Mouse (Mus musculus): ENCODE results near the gene Gm20661. TPM values are rescaled to one million over a fixed set of nuclear protein-coding genes. Genes with fewer than 3 reads are reported as not detected.

Gm20661 gene
- total and polyA plus RNA-seq, 2 experiments from 2014 or later, result 0.33 to 0.55 TPM

DNA sequence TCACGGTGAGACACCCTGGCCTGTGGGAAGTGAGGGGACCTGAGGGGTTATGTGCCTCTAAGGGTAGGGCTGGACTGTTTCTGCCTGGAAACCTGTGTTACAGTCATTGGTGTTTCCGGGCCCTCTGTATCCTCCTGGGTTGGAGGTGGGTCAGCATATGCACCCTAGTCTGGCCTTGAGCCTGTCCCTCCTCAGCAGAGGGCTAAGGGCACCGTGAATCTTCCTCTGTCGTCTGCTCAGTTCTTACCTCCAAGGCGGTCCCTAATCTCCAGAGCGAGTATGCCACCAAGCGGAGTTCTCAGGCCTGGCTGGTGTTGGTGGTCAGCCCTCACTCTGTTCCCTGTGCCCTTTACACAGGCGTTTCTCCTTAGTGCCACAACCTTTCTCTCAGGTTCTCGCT is 19.9 kb upstream of the Gm20661 start:
- WGBS, result 92% methylated on average over 9 of the region's 9 CpGs
- TF ChIP-seq CTCF (IDR thresholded peaks at IDR 0.05), result no peak

GRCm38 (mm10) chr9:107963700-107964099 is 19.2 kb upstream of the Gm20661 start:
- Histone ChIP-seq H3K36me3 (ENCODE audit: insufficient read depth, low read length) (no peaks in the 10 kb centered on the region; the same call in 1 of the 2 replicates), H3K4me1 (ENCODE audit: insufficient read depth, low read length) (peaks cover 20% of the 10 kb centered on the region), H3K4me2 (ENCODE audit: low read depth, low read length, poor library complexity, severe bottlenecking) (no peak overlapping the region), H3K4me3 (ENCODE audit: low read depth, low read length) (no peak overlapping the region), H3K27me3 (ENCODE audit: insufficient read depth, low read length) (no peaks in the 10 kb centered on the region), H3K27ac (ENCODE audit: low read depth, low read length) (no peak overlapping the region), H3K9ac (replicated peaks; ENCODE audit: low read length, poor library complexity, severe bottlenecking) (no peak overlapping the region), H3K9me3 (ENCODE audit: low read length) (no peaks in the 10 kb centered on the region)
- no peak for ATAC-seq (ENCODE audit: low FRiP score)
- 22% methylated on average over 5 of the region's 5 CpGs for WGBS
- DNase-seq (ENCODE audit: low spot score), result peak; percentile 85
- peak; percentile 93 for TF ChIP-seq CTCF (IDR thresholded peaks at IDR 0.05)

More for the DNA sequence above, 19.9 kb upstream of the Gm20661 start:
- Histone ChIP-seq H3K4me3 (ENCODE audit: low read depth, low read length) (no peak overlapping the region), H3K27ac (ENCODE audit: low read depth, low read length) (no peak overlapping the region), H3K9ac (replicated peaks; ENCODE audit: low read length, poor library complexity, severe bottlenecking) (no peak overlapping the region), H3K4me2 (ENCODE audit: low read depth, low read length, poor library complexity, severe bottlenecking) (no peak overlapping the region), H3K4me1 (ENCODE audit: insufficient read depth, low read length) (peaks cover 20% of the 10 kb centered on the region), H3K27me3 (ENCODE audit: insufficient read depth, low read length) (no peaks in the 10 kb centered on the region), H3K36me3 (ENCODE audit: insufficient read depth, low read length) (no peaks in the 10 kb centered on the region; the same call in 1 of the 2 replicates), H3K9me3 (ENCODE audit: low read length) (no peaks in the 10 kb centered on the region)
- DNase-seq (ENCODE audit: low spot score), result no peak
- ATAC-seq (ENCODE audit: low FRiP score), result no peak

DNA sequence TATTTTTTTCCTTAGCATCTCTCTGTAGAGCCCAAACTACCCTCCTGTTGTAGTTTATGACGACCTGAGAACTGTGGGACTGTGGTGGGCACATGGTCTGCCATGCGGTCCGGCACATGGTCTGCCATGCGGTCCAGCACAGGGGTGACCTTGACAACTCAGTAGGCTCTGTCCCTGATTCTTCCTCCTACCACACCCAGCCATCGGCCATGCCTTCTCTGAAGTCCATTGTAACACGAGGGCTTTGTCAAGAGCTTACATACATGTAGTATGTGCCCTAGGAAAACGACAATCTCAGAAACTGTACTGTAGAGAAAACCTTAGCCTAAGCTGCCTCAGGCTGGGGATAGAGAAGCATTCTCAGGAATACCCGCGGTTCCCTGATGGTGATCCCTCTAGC is 18.2 kb upstream of the Gm20661 start:
- no peak overlapping the region for H3K4me3 ChIP-seq (ENCODE audit: low read depth, low read length)
- no peak overlapping the region for H3K27ac ChIP-seq (ENCODE audit: low read depth, low read length)
- 92% methylated on average over 9 of the region's 9 CpGs for WGBS
- no peaks in the 10 kb centered on the region for H3K27me3 ChIP-seq (ENCODE audit: insufficient read depth, low read length)
- TF ChIP-seq CTCF (IDR thresholded peaks at IDR 0.05), result no peak
- H3K4me2 ChIP-seq (ENCODE audit: low read depth, low read length, poor library complexity, severe bottlenecking), result no peak overlapping the region
- H3K4me1 ChIP-seq (ENCODE audit: insufficient read depth, low read length), result peaks cover 20% of the 10 kb centered on the region
- ATAC-seq (ENCODE audit: low FRiP score) (no peak), DNase-seq (ENCODE audit: low spot score) (no peak)
- H3K9ac ChIP-seq (replicated peaks; ENCODE audit: low read length, poor library complexity, severe bottlenecking), result no peak overlapping the region
- H3K9me3 ChIP-seq (ENCODE audit: low read length), result no peaks in the 10 kb centered on the region
- no peaks in the 10 kb centered on the region; the same call in 1 of the 2 replicates for H3K36me3 ChIP-seq (ENCODE audit: insufficient read depth, low read length)

- 90% methylated on average over 10 of the region's 10 CpGs for WGBS
These were observed 16.2 kb upstream of the Gm20661 start for GRCm38 (mm10) chr9:107966676-107967075.

DNA sequence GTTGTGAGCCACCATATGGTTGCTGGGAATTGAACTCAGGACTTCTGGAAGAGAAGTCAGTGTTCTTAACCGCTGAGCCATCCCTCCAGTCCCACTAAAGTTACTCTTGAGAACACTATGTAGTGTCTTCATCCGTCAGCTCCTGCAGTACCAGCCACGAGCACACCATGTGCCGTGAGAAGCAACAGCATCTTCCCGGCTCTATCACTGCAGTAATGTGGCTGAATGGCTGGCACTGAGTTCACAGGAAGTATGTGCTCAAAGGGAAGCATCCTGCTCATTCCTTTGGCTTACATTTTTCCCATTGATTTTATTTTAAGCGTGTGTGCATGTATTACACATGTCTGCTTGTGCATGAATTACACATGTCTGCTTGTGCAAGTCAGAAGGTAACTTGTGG is 15.4 kb upstream of the Gm20661 start:
- Histone ChIP-seq H3K27me3 (ENCODE audit: insufficient read depth, low read length) (no peaks in the 10 kb centered on the region), H3K4me2 (ENCODE audit: low read depth, low read length, poor library complexity, severe bottlenecking) (no peak overlapping the region), H3K36me3 (ENCODE audit: insufficient read depth, low read length) (peaks cover 6% of the 10 kb centered on the region; the same call in 1 of the 2 replicates), H3K27ac (ENCODE audit: low read depth, low read length) (no peak overlapping the region), H3K9me3 (ENCODE audit: low read length) (no peaks in the 10 kb centered on the region), H3K4me1 (ENCODE audit: insufficient read depth, low read length) (peaks cover under 1% of the 10 kb centered on the region), H3K4me3 (ENCODE audit: low read depth, low read length) (no peak overlapping the region), H3K9ac (replicated peaks; ENCODE audit: low read length, poor library complexity, severe bottlenecking) (no peak overlapping the region)
- DNase-seq (ENCODE audit: low spot score) (no peak), ATAC-seq (ENCODE audit: low FRiP score) (no peak)
- 83% methylated on average over 6 of the region's 6 CpGs for WGBS
- no peak for TF ChIP-seq CTCF (IDR thresholded peaks at IDR 0.05)

More at GRCm38 (mm10) chr9:107966676-107967075, 16.2 kb upstream of the Gm20661 start:
- Histone ChIP-seq H3K4me1 (ENCODE audit: insufficient read depth, low read length) (peaks cover 8% of the 10 kb centered on the region), H3K9ac (replicated peaks; ENCODE audit: low read length, poor library complexity, severe bottlenecking) (no peak overlapping the region), H3K9me3 (ENCODE audit: low read length) (no peaks in the 10 kb centered on the region), H3K4me2 (ENCODE audit: low read depth, low read length, poor library complexity, severe bottlenecking) (no peak overlapping the region), H3K27ac (ENCODE audit: low read depth, low read length) (no peak overlapping the region), H3K36me3 (ENCODE audit: insufficient read depth, low read length) (peaks cover 3% of the 10 kb centered on the region; the same call in 1 of the 2 replicates), H3K4me3 (ENCODE audit: low read depth, low read length) (no peak overlapping the region), H3K27me3 (ENCODE audit: insufficient read depth, low read length) (no peaks in the 10 kb centered on the region)
- no peak for ATAC-seq (ENCODE audit: low FRiP score)
- DNase-seq (ENCODE audit: low spot score), result no peak
- TF ChIP-seq CTCF (IDR thresholded peaks at IDR 0.05), result no peak

GRCm38 (mm10) chr9:107968531-107968930 is 14.3 kb upstream of the Gm20661 start:
- Histone ChIP-seq H3K9ac (replicated peaks; ENCODE audit: low read length, poor library complexity, severe bottlenecking) (no peak overlapping the region), H3K4me2 (ENCODE audit: low read depth, low read length, poor library complexity, severe bottlenecking) (no peak overlapping the region), H3K27me3 (ENCODE audit: insufficient read depth, low read length) (no peaks in the 10 kb centered on the region), H3K27ac (ENCODE audit: low read depth, low read length) (no peak overlapping the region), H3K9me3 (ENCODE audit: low read length) (no peaks in the 10 kb centered on the region), H3K36me3 (ENCODE audit: insufficient read depth, low read length) (peaks cover 6% of the 10 kb centered on the region; the same call in 1 of the 2 replicates), H3K4me1 (ENCODE audit: insufficient read depth, low read length) (no peaks in the 10 kb centered on the region), H3K4me3 (ENCODE audit: low read depth, low read length) (no peak overlapping the region)
- TF ChIP-seq CTCF (IDR thresholded peaks at IDR 0.05), result no peak
- 91% methylated on average over 7 of the region's 7 CpGs for WGBS
- no peak for ATAC-seq (ENCODE audit: low FRiP score)
- DNase-seq (ENCODE audit: low spot score), result no peak

Data from midbrain, postnatal 0 days (tissue).